Mouse (Mus musculus): Measurements from ENCODE around the gene Dnajc6.

The Dnajc6 gene

DNA sequence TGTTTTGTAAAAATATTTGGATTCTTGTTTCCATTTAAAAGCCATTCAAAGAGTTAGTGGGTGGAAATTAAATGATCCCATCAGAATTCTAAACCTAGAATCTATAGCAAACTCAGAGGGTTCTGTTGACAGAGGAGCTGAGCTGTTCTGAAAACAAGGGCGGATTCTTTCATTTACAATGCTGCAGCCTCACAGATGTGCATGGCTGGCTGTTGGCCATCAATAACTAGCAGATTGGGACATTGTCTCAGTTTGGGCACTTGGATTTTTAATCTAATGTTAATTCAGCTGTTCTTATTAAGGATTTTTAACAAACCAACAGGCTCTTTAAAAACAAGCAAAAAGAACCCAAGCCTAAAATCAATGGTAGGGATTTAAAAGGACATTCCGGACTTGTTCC is 75.7 kb downstream of the Dnajc6 start:
- no peak for DNase-seq

- DNase-seq, result no peak
Observed at GRCm38 (mm10) chr4:101575307-101575706, 78.9 kb downstream of the Dnajc6 start.

- peak; percentile 34 for DNase-seq
Observed at GRCm38 (mm10) chr4:101578720-101579119, 82.3 kb downstream of the Dnajc6 start.

- no peak for DNase-seq
Observed at GRCm38 (mm10) chr4:101579517-101579916, 83.1 kb downstream of the Dnajc6 start.

DNA sequence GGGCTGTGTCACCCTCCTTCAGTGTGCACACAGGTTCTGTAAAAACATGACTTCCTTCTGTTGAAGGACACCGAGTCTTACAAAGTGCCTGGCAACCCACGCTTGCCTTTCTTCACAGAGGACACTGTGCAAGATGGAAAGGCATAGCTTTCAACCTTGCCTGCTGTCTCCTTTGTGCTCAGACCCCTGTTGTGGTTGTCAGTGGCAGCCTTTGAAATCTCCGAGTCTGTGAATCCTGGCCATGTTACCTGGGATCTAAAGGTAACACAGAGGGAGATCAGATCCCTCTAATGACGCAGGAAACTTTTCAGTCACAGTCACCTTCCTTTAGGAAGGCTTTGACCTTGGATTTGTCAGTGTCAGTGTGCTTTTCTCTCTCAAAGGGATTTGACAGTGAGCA is 84.7 kb downstream of the Dnajc6 start:
- DNase-seq, result no peak

DNA sequence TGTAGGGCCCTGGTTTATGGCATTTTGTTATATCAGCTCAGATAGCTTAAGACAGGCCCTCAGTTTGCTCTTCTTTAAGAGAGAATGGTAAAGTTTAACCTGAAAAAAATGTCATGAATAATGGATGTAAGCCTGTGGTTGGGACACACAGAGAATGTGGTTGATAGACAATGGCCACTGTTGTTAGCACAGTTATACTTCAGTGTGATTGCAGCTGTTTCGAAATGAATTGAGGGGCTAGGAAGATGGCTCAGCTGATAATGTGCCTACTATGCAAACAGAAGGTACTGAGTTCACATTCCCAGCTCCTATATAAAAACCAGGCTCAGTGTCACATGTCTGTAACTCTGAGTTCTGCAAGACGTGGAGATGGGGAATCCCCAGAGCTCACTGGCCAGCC is 86.4 kb downstream of the Dnajc6 start:
- no peak for DNase-seq

GRCm38 (mm10) chr4:101584524-101585454 is 88.3 kb downstream of the Dnajc6 start:
- DNase-seq, result no peak

DNA sequence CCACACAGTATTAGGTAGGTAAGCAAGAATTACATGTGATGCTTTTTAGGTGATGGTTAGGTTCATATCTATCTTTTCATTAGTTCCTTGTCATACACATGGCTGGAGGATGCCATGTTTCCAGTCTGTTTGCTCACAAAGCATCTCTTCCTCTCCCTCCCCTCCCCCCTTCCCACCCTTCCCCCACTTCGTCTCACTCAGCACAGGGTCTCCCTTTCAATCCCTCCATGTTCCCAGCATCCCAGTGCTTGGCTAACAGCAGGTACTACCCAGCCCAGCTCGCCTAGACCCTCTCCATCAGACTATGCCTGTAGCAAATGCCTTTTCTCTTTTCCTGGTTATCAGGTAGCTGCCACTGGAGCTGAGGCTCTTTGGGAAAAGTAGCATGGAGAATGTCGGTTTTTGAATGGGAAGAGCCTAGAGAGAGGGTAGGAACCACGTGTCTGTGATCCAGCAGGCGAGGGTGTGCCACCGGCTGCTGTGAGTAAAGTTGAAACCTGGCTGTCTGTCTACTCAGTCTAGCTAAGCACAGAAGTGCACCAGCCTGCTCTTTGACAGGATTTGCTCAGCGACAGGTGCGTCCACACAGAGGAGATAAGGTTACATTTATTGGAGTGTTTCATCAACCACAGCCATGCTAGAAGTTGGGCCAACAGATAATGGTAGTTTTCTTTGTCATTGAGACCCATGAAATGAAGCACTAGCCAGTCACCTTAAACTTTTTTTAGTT is 89.2 kb downstream of the Dnajc6 start:
- no peak for DNase-seq

DNA sequence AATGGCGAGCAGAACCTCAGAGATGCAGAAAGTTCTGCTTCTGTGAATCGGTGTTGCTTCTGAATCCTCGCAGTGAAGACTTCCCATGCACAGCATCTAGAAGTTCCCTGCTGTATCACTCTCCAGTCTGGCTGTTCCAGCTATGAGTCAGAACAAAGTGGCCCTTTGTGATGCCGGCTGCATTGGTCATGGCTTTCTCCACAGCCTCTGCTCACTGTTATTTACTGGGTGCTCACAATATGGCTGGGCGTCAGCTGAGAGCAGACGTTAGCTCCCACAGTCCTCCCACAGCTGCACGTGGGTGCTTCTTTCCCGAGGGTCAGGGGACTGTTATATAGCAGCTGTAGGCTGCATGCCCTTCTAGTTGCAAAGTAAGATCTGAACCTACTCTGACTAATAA is 92.5 kb downstream of the Dnajc6 start:
- DNase-seq, result no peak

DNA sequence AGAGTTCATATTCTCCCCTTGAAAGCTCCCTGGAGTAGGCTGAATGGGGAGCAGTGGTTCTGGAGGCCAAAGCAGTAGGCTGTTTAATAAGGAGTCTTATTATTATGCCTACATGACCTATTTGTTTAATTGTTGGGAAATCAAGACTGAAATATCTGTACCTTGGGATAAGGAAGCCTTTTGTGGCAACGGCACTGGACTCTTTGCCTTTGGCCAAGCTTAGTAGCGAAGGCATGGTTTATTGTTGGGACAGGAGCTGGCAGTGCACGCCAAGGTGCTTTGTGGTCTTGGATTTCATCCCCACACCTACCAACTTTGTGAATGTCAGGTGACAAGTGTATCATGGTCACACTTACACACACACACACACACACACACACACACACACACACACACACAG is 93.3 kb downstream of the Dnajc6 start:
- no peak for DNase-seq

GRCm38 (mm10) chr4:101591400-101591799 is 95.0 kb downstream of the Dnajc6 start:
- no peak for DNase-seq

GRCm38 (mm10) chr4:101592466-101592865 is 96.0 kb downstream of the Dnajc6 start:
- DNase-seq, result no peak

- DNase-seq, result peak; percentile 8
Observed at GRCm38 (mm10) chr4:101601758-101602157, 105.3 kb downstream of the Dnajc6 start.

DNA sequence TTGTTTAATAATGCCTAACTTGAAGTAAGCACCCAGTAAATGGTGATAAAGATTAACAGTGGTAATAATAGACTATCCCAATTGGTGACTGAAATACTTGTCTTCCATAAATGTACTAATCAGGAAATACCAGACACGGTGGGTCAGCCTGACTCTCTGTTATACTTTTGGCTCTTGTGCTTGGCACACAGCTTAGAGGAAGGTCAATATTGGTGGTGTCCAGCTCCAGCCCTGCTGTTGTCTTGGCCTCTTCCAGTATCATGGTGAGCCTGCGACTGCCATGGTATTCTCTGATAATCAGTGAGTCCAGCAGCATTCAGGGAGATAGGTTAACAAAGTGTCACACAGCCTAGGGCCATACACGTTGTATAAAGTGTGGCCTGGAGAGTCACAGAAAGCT is 107.2 kb downstream of the Dnajc6 start:
- no peak for DNase-seq

GRCm38 (mm10) chr4:101616520-101616919 is 120.1 kb downstream of the Dnajc6 start:
- DNase-seq, result no peak

- DNase-seq, result no peak
Observed at GRCm38 (mm10) chr4:101617742-101618141, 121.3 kb downstream of the Dnajc6 start.

GRCm38 (mm10) chr4:101620206-101620605 is 123.8 kb downstream of the Dnajc6 start:
- no peak for DNase-seq

DNA sequence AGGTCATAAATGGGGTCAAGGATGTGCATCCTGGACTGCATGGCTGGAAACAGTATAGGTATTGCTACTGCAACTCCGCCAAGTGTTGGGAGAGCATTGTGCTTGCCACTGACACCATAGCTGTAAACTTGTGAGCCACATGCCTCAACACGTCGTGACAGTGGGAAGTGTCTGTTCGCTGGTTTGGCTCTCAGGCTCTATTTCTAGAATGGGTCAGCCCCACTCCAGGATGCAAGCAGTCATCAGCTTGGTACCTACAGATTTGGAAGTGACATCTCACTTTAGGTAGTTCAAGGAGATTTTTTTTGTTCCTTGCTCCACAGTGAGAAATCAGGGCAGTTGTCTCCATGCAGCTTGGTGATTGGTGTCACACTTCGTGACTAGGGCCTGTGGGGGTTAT is 124.8 kb downstream of the Dnajc6 start:
- no peak for DNase-seq

DNA sequence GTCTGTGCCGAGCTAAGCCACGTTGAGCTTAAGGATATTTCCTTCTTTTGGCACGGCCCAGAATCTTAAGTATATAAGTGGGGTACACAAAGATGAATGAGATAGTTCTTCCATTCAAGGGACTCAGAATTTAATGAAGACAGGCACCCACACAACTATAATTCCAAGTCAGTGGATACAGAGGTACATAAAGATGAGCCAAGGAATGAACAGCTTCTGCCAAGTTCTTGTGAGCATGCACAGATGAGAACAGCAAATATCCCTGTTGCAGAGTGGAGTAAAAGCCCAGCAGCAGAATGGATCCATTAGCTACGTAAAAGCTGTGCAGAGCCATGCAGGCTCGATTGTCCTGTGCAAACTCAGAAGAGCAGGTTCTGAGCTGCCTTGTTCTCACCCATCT is 128.8 kb downstream of the Dnajc6 start:
- DNase-seq, result no peak

- DNase-seq, result no peak
Observed at GRCm38 (mm10) chr4:101635596-101635995, 139.1 kb downstream of the Dnajc6 start.

GRCm38 (mm10) chr4:101637472-101637871 is 141.0 kb downstream of the Dnajc6 start:
- no peak for DNase-seq

DNA sequence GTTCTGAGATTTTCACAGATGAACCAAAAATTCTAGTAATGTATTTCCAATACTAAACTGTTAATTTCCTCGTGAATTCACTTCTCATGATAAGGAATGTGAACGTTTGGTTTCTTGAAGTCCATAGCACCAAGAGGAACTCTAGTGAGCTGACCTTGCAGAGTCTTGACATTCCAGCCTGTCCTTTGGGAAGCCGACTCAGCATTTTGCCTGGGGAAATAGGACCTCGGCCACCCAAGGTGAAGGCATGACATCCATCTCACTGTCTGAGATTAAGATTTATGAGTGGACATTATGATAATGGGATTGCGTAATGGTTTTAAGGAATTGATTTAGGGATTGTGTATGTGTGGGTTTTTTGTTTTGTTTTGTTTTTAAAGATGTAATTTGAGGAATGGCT is 144.2 kb downstream of the Dnajc6 start:
- DNase-seq, result no peak

DNA sequence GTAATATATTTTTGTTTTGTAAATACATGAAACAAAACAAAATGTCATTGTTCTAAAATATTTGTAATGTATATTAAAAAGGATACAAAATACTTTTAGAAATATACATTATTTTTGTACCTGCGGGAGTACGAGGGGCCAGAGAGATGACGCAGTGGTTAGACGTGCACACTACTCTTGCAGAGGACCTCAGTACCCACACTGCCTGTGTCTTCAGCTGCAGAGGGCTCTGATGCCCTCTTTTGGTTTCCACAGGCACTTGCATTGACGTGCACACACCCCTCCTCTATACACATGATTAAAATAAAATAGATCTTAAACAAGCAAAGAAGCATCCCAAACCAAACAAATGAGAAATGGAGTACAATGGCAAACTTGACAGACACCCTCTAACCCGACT is 146.3 kb downstream of the Dnajc6 start:
- DNase-seq, result no peak

DNA sequence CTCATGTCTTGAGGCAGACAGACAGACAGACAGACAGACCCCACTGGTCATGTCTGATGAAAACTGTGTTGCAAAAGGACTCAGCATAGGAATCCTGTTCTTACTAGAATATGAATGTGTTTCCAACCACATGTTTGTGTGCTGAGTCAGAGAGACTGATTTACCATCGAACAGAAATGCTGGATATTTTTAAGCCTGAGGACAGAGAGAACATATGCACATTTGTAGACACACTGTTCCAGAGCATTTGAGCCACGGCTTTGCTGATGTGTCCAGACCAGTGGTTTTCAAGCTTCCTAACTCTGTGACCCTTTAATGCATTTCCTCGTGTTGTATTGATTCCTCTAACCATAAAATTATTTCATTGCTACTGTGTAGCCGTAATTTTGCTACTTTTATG is 146.8 kb downstream of the Dnajc6 start:
- no peak for DNase-seq

Data from kidney, postnatal 14 days (tissue).